In the genomic region with DNA sequence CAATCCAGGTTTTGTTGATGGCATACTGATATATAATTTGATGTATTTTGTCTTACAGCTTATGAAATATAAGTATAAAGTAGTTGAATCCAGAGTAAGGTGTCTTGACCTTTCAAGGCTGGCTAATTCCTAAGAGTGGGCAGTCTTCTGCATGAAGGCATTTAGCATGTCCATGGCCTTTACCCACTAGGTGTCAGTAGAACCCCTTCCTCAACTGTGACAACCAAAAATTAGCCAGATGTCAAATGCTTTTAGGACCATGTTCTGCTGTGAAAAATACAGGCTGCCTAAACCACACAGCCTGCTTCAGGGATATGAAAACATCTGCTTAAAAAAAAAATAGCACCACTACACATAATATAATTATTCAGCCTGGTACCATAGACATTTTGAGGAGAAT, we compare ENCODE assay signal across 7 mouse cellular contexts. TPM values are rescaled to one million over a fixed set of nuclear protein-coding genes. Genes with fewer than 3 reads are reported as not detected.
DNase-seq lines count a peak whose midpoint lies in the region; ATAC-seq and TF ChIP-seq lines count a peak whose summit lies in the region.

No protein-coding gene starts in this region.

- no peaks in the 10 kb centered on the region for H3K36me3 ChIP-seq in E14TG2a.4 (ENCODE audit: insufficient read depth, low read length)
- H3K36me3 ChIP-seq in midbrain, embryonic 16.5 days (ENCODE audit: control insufficient read depth, insufficient read depth, low read length), result no peaks in the 10 kb centered on the region

- H3K27ac ChIP-seq in midbrain, embryonic 16.5 days (ENCODE audit: low read length), result no peak overlapping the region

- H3K4me1 ChIP-seq in E14TG2a.4 (replicated peaks; ENCODE audit: low read depth, low read length), result peaks cover 19% of the 10 kb centered on the region
- H3K4me1 ChIP-seq in midbrain, embryonic 16.5 days (ENCODE audit: control insufficient read depth, insufficient read depth, low read length), result peaks cover 4% of the 10 kb centered on the region

- peak; percentile 54 for TF ChIP-seq CTCF in E14TG2a.4 (conservative IDR thresholded peaks at IDR 0.05; ENCODE audit: low read length)

- H3K27me3 ChIP-seq in E14TG2a.4 (ENCODE audit: insufficient read depth, low read length), result 0 out of 2 replicates have a peak, but pooled peaks cover 4% of the 10 kb centered on the region
- no peaks in the 10 kb centered on the region; the same call in 1 of the 2 replicates for H3K27me3 ChIP-seq in midbrain, embryonic 16.5 days (ENCODE audit: control insufficient read depth, insufficient read depth, low read depth, low read length)

- ATAC-seq in hematopoietic stem cell, adult 5-6 weeks (replicated peaks in 1 of 2; ENCODE audit: insufficient read depth in 1 of 2, low FRiP score in 2 of 2, low TSS enrichment in 1 of 2, low read depth in 1 of 2, poor library complexity in 2 of 2, severe bottlenecking in 2 of 2), result peak; percentile 35 to 55; a peak in 2 of 4 replicates
- ATAC-seq in midbrain, embryonic 16.5 days, result peak; percentile 66

- no peak overlapping the region for H3K9ac ChIP-seq in midbrain, embryonic 16.5 days (ENCODE audit: low read depth, low read length)

- no peak overlapping the region for H3K4me3 ChIP-seq in E14TG2a.4 (replicated peaks; ENCODE audit: low read length)
- no peak overlapping the region for H3K4me3 ChIP-seq in midbrain, embryonic 16.5 days (ENCODE audit: low read depth, low read length)

- H3K4me2 ChIP-seq in midbrain, embryonic 16.5 days (ENCODE audit: low read length), result no peak overlapping the region

- peak; percentile 54 to 62 for DNase-seq in kidney, adult 8-10 months
- no peak for DNase-seq in kidney, adult 18-20 months
- DNase-seq in NIH3T3 (ENCODE audit: low read depth), result peak; percentile 87
- no peak for DNase-seq in urinary bladder, adult 18-20 months (ENCODE audit: low spot score in 2 of 2)

- no peaks in the 10 kb centered on the region for H3K9me3 ChIP-seq in E14TG2a.4 (ENCODE audit: low read length)
- H3K9me3 ChIP-seq in midbrain, embryonic 16.5 days (replicated peaks; ENCODE audit: control insufficient read depth, low read length, poor library complexity, severe bottlenecking), result no peaks in the 10 kb centered on the region

RNA-seq across cellular contexts. Expression of a gene that starts 11.8 kb away (rescaled TPM):
- total RNA-seq in hematopoietic stem cell, adult 5-6 weeks (2017), result 6.0 and 6.9 TPM in 2 replicates
- 16.4 and 16.7 TPM in 2 replicates for polyA plus RNA-seq in midbrain, embryonic 16.5 days (2015; fragmentation: Nextera tagmentation; extraction: Ambion mirVana)

Comparison
In these comparisons a context has a peak if more than half of its experiments do, and no peak if none do; other contexts are left out.
1. DNase-seq: peak in kidney, adult 8-10 months (2 of 2) and NIH3T3 (single experiment); none in kidney, adult 18-20 months (single experiment) and urinary bladder, adult 18-20 months (0 of 2).